ENCODE assay signal across 15 mouse cellular contexts in genomic region chr7:35314156-35314555, GRCm38 (mm10).
"Had no signal": no experiment of that assay in that cellular context is flagged by ENCODE, and none has a peak within 500 bp of the region (broad histone marks: within the 10 kb centered on the region; RNA-seq: fewer than 3 reads in every experiment).

No protein-coding gene starts in this region.

- H3K9me3 ChIP-seq: kidney, embryonic 15.5 days; liver, embryonic 15.5 days; midbrain, embryonic 10.5 days; neural tube, embryonic 15.5 days had no signal

- H3K4me3 ChIP-seq: kidney, embryonic 15.5 days; liver, embryonic 15.5 days; midbrain, embryonic 10.5 days; myocyte; neural tube, embryonic 15.5 days had no signal

- H3K27me3 ChIP-seq: kidney, embryonic 15.5 days; liver, embryonic 15.5 days; neural tube, embryonic 15.5 days had no signal

- DNase-seq: kidney, postnatal 14 days; left cerebral cortex, postnatal 4 days; lung, adult 2 months; lung, postnatal 4 days; midbrain, embryonic 14.5 days; right cerebral cortex, adult 18-20 months; right cerebral cortex, postnatal 25 days; thymus, adult 18-20 months; thymus, postnatal 14 days had no signal

- ATAC-seq: lung, postnatal 0 days had no signal

- H3K27ac ChIP-seq: kidney, embryonic 15.5 days; liver, embryonic 15.5 days; midbrain, embryonic 10.5 days; neural tube, embryonic 15.5 days had no signal
